Mouse (Mus musculus) gastrocnemius, postnatal 14 days (tissue): ENCODE measurements around the gene Rras. TPM values are rescaled to one million over a fixed set of nuclear protein-coding genes. Genes with fewer than 3 reads are reported as not detected.

ENCODE experiments used
- DNase-seq: peaks from one replicate; pipeline ENCODE4 v3.0.0; 2021; ENCODE audit warnings: mixed read lengths
- intact Hi-C: fragments of 180-260 bp; cut with DNase I; formaldehyde crosslinking; loops from one replicate; pipeline ENCODE4 v1.15.1; 2025; ENCODE audit warnings: low total_unique reads
- total RNA-seq, 2 experiments: library from RNA; stranded (reverse); gene quantifications; 2 replicates each; pipeline ENCODE4 v1.2.3; 2021

The Rras gene
- total RNA-seq, 2 experiments from 2014 or later, result 43.1 to 53.1 TPM

GRCm38 (mm10) chr7:45048923-45049657, 31.3 kb downstream of the Rras start:
- peak; percentile 70 for DNase-seq

GRCm38 (mm10) chr7:45050945-45051600, 33.3 kb downstream of the Rras start:
- intact Hi-C loops, result no loop called here

More at GRCm38 (mm10) chr7:45048923-45049657, 31.3 kb downstream of the Rras start:
- intact Hi-C loops, result no loop called here

GRCm38 (mm10) chr7:45051601-45051974, 33.8 kb downstream of the Rras start:
- intact Hi-C loops, result no loop called here
- no peak for DNase-seq

More at GRCm38 (mm10) chr7:45050945-45051600, 33.3 kb downstream of the Rras start:
- peak; percentile 85 for DNase-seq

GRCm38 (mm10) chr7:45052181-45052861, 34.6 kb downstream of the Rras start:
- intact Hi-C loops, result no loop called here
- no peak for DNase-seq

- DNase-seq, result no peak
- intact Hi-C loops, result no loop called here
These were observed 35.0 kb downstream of the Rras start, which contains the start of gene Prr12 for GRCm38 (mm10) chr7:45052862-45053116. Prr12 (minus strand) TSS chr7:45052881.

GRCm38 (mm10) chr7:45053117-45053930, 35.6 kb downstream of the Rras start:
- peak; percentile 85 for DNase-seq
- intact Hi-C loops, result no loop called here

- intact Hi-C loops, result no loop called here
- peak; percentile 92 for DNase-seq
These were observed 36.3 kb downstream of the Rras start for GRCm38 (mm10) chr7:45053931-45054510.

- no peak for DNase-seq
- intact Hi-C loops, result no loop called here
These were observed 38.7 kb downstream of the Rras start for GRCm38 (mm10) chr7:45056329-45056971.

- no peak for DNase-seq
- intact Hi-C loops, result no loop called here
These were observed 39.2 kb downstream of the Rras start for GRCm38 (mm10) chr7:45056972-45057348.

- DNase-seq, result no peak
- intact Hi-C loops, result no loop called here
These were observed 41.1 kb downstream of the Rras start for GRCm38 (mm10) chr7:45058607-45059571.

- intact Hi-C loops, result no loop called here
- DNase-seq, result no peak
These were observed 42.9 kb downstream of the Rras start for GRCm38 (mm10) chr7:45060632-45061122.

- intact Hi-C loops, result no loop called here
- no peak for DNase-seq
These were observed 43.8 kb downstream of the Rras start for GRCm38 (mm10) chr7:45061532-45062075.

- DNase-seq, result peak; percentile 92
- intact Hi-C loops, result no loop called here
These were observed 44.6 kb downstream of the Rras start, which contains the start of the genes Nosip and Prrg2 for GRCm38 (mm10) chr7:45062239-45062835. Nosip (plus strand) TSS chr7:45062429. Prrg2 (minus strand) TSS chr7:45062677.

- DNase-seq, result no peak
- intact Hi-C loops, result no loop called here
These were observed 49.6 kb downstream of the Rras start for GRCm38 (mm10) chr7:45067190-45067999.

GRCm38 (mm10) chr7:45068000-45068318, 50.2 kb downstream of the Rras start:
- intact Hi-C loops, result no loop called here
- peak; percentile 53 for DNase-seq

- intact Hi-C loops, result no loop called here
- no peak for DNase-seq
These were observed 51.9 kb downstream of the Rras start for GRCm38 (mm10) chr7:45069671-45070070.
